Mouse (Mus musculus) ES-E14 (cell line): ENCODE results near the gene Zfp652.

ENCODE experiments used
- CHD2 ChIP-seq: IDR thresholded peaks from 2 replicates; pipeline ENCODE4 v1.6.1; 2014; ENCODE audit warnings: mild to moderate bottlenecking, low read depth, low read length, inconsistent platforms
- HCFC1 ChIP-seq: IDR thresholded peaks from 2 replicates; pipeline ENCODE4 v1.6.1; 2012; ENCODE audit warnings: low read length, inconsistent platforms, borderline replicate concordance; ENCODE audit not compliant: insufficient read depth
- MAFK ChIP-seq: IDR thresholded peaks from 2 replicates; pipeline ENCODE4 v1.6.1; 2014; ENCODE audit warnings: mild to moderate bottlenecking, low read depth, low read length, inconsistent platforms; ENCODE audit not compliant: insufficient read depth
- ZC3H11A ChIP-seq: IDR thresholded peaks from 2 replicates; pipeline ENCODE4 v1.6.1; 2012; ENCODE audit warnings: low read depth, mild to moderate bottlenecking, inconsistent platforms, low read length, borderline replicate concordance
- ZNF384 ChIP-seq: IDR thresholded peaks from 2 replicates; pipeline ENCODE4 v1.6.1; 2012; ENCODE audit warnings: low read depth, low read length, inconsistent platforms

GRCm38 (mm10) chr11:95861397-95861796 is 148.9 kb downstream of the Zfp652 start:
- TF ChIP-seq CHD2: no peak
- no peak for TF ChIP-seq ZNF384
- no peak for TF ChIP-seq ZC3H11A
- TF ChIP-seq HCFC1: no peak
- TF ChIP-seq MAFK: no peak
